Mouse (Mus musculus): ENCODE measurements around the gene Hivep3. TPM values are rescaled to one million over a fixed set of nuclear protein-coding genes. Genes with fewer than 3 reads are reported as not detected.

Hivep3 gene
- total and polyA plus RNA-seq, 3 experiments = 5.1 to 8.2 (median 6.0) TPM

GRCm38 (mm10) chr4:120053026-120054005, 319.7 kb downstream of the Hivep3 start:
- Histone ChIP-seq H3K27me3 (ENCODE audit: control insufficient read depth, insufficient read depth, low read length) (no peaks in the 10 kb centered on the region), H3K36me3 (ENCODE audit: control insufficient read depth, insufficient read depth, low read length) (no peaks in the 10 kb centered on the region), H3K79me2 (replicated peaks; ENCODE audit: control insufficient read depth, insufficient read depth, low read length) (no peaks in the 10 kb centered on the region), H3K4me3 (no peak overlapping the region), H3K27ac (no peak overlapping the region), H3K9ac (ENCODE audit: low read depth, low read length) (no peak overlapping the region), H3K4me1 (ENCODE audit: control insufficient read depth, insufficient read depth, low read length) (peaks cover 2% of the 10 kb centered on the region)
- no peak for TF ChIP-seq CTCF (IDR thresholded peaks at IDR 0.05)
- no peak for TF ChIP-seq EP300 (IDR thresholded peaks at IDR 0.05; ENCODE audit: insufficient read depth, low read depth, low read length)
- TF ChIP-seq POLR2A (IDR thresholded peaks at IDR 0.05; ENCODE audit: insufficient read depth, low read depth, low read length) = no peak
- 82% methylated on average over 11 of the region's 11 CpGs for WGBS
- DNase-seq = no peak
- intact Hi-C loops (cut with DNase I) = no loop called here

DNA sequence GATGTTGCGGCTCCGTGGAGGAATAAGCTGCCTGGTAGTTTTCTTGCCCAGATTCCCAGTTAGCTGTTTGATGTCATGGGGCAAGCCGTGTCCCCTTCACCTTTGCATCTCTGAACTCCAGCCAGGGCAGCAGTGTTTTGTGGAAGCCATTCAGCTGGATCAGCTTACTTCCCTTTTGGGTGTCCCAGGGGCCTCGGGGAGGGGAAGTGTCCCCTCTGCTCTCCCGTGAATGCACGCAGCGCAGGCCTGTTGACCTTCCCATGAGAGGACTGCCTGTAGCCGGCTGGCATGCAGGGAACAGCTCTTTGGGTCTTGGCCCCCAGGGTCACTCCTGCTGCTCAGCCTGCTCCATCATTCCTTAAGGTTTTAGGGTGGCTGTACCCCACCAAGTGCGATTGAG, 320.6 kb downstream of the Hivep3 start:
- DNase-seq = peak in 1 of 2 experiments; percentile 49
- intact Hi-C loops (cut with DNase I) = no loop called here

DNA sequence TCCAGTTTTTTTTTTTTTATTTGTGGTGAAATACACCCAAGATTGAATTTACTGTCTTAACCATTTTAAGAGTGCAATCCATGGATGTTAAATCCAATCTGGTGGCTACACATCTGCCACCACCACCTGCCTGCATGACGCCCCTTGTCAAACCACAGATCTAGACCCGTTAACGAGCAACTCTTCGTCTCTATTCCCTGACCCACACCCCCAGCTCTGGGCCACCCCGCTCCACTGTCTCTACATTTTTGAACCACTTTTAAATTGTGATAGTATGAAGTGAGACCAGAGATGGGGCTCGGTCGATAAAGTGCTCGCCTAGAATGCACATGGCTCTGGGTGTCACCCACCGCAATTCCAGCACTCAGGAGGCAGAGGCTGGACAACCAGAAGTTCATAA, 322.9 kb downstream of the Hivep3 start:
- TF ChIP-seq POLR2A (IDR thresholded peaks at IDR 0.05; ENCODE audit: insufficient read depth, low read depth, low read length) (no peak), EP300 (IDR thresholded peaks at IDR 0.05; ENCODE audit: insufficient read depth, low read depth, low read length) (no peak), CTCF (IDR thresholded peaks at IDR 0.05) (no peak)
- no peaks in the 10 kb centered on the region for H3K36me3 ChIP-seq (ENCODE audit: control insufficient read depth, insufficient read depth, low read length)
- no peaks in the 10 kb centered on the region for H3K27me3 ChIP-seq (ENCODE audit: control insufficient read depth, insufficient read depth, low read length)
- DNase-seq = no peak
- WGBS = 94% methylated on average over 9 of the region's 9 CpGs
- no peak overlapping the region for H3K27ac ChIP-seq
- no peak overlapping the region for H3K9ac ChIP-seq (ENCODE audit: low read depth, low read length)
- peaks cover 2% of the 10 kb centered on the region for H3K4me1 ChIP-seq (ENCODE audit: control insufficient read depth, insufficient read depth, low read length)
- H3K4me3 ChIP-seq = no peak overlapping the region
- intact Hi-C loops (cut with DNase I) = no loop called here
- no peaks in the 10 kb centered on the region for H3K79me2 ChIP-seq (replicated peaks; ENCODE audit: control insufficient read depth, insufficient read depth, low read length)

More for the DNA sequence above, 320.6 kb downstream of the Hivep3 start:
- no peaks in the 10 kb centered on the region for H3K79me2 ChIP-seq (replicated peaks; ENCODE audit: control insufficient read depth, insufficient read depth, low read length)
- TF ChIP-seq POLR2A (IDR thresholded peaks at IDR 0.05; ENCODE audit: insufficient read depth, low read depth, low read length) (no peak), EP300 (IDR thresholded peaks at IDR 0.05; ENCODE audit: insufficient read depth, low read depth, low read length) (no peak), CTCF (IDR thresholded peaks at IDR 0.05) (no peak)
- H3K4me3 ChIP-seq = no peak overlapping the region
- no peak overlapping the region for H3K27ac ChIP-seq
- WGBS = 43% methylated on average over 9 of the region's 9 CpGs
- peaks cover 2% of the 10 kb centered on the region for H3K4me1 ChIP-seq (ENCODE audit: control insufficient read depth, insufficient read depth, low read length)
- H3K9ac ChIP-seq (ENCODE audit: low read depth, low read length) = no peak overlapping the region
- H3K36me3 ChIP-seq (ENCODE audit: control insufficient read depth, insufficient read depth, low read length) = no peaks in the 10 kb centered on the region
- no peaks in the 10 kb centered on the region for H3K27me3 ChIP-seq (ENCODE audit: control insufficient read depth, insufficient read depth, low read length)

DNA sequence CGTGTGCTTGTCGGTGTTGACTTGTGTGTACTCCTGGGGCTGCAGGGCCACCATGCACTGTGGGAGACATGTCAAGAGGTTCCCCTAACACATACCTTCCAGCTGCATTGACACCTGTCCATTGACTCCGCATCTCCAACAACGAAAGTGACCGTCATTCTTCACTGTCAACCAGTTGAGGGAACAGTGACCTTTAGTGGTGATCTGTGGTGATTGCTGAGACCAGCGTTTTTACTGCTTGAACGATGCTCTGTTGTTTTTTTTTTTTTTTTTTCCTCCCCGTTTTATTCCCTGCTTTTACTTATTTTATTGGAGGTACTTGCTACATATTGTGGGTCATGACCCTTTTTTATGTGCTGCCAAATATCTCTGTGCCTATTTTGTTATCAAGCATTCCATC, 323.9 kb downstream of the Hivep3 start:
- 78% methylated on average over 8 of the region's 8 CpGs for WGBS
- Histone ChIP-seq H3K4me3 (no peak overlapping the region), H3K36me3 (ENCODE audit: control insufficient read depth, insufficient read depth, low read length) (no peaks in the 10 kb centered on the region), H3K9ac (ENCODE audit: low read depth, low read length) (no peak overlapping the region), H3K27me3 (ENCODE audit: control insufficient read depth, insufficient read depth, low read length) (no peaks in the 10 kb centered on the region), H3K27ac (no peak overlapping the region), H3K4me1 (ENCODE audit: control insufficient read depth, insufficient read depth, low read length) (peaks cover 2% of the 10 kb centered on the region), H3K79me2 (replicated peaks; ENCODE audit: control insufficient read depth, insufficient read depth, low read length) (no peaks in the 10 kb centered on the region)
- intact Hi-C loops (cut with DNase I) = no loop called here
- no peak for TF ChIP-seq CTCF (IDR thresholded peaks at IDR 0.05)
- no peak for TF ChIP-seq POLR2A (IDR thresholded peaks at IDR 0.05; ENCODE audit: insufficient read depth, low read depth, low read length)
- TF ChIP-seq EP300 (IDR thresholded peaks at IDR 0.05; ENCODE audit: insufficient read depth, low read depth, low read length) = no peak
- no peak for DNase-seq

GRCm38 (mm10) chr4:120058157-120058556, 324.6 kb downstream of the Hivep3 start:
- 89% methylated on average over 3 of the region's 3 CpGs for WGBS
- TF ChIP-seq CTCF (IDR thresholded peaks at IDR 0.05) (no peak), POLR2A (IDR thresholded peaks at IDR 0.05; ENCODE audit: insufficient read depth, low read depth, low read length) (no peak), EP300 (IDR thresholded peaks at IDR 0.05; ENCODE audit: insufficient read depth, low read depth, low read length) (no peak)

GRCm38 (mm10) chr4:120058794-120059193, 325.2 kb downstream of the Hivep3 start:
- no peak overlapping the region for H3K27ac ChIP-seq
- H3K79me2 ChIP-seq (replicated peaks; ENCODE audit: control insufficient read depth, insufficient read depth, low read length) = no peaks in the 10 kb centered on the region
- TF ChIP-seq POLR2A (IDR thresholded peaks at IDR 0.05; ENCODE audit: insufficient read depth, low read depth, low read length) (no peak), EP300 (IDR thresholded peaks at IDR 0.05; ENCODE audit: insufficient read depth, low read depth, low read length) (no peak), CTCF (IDR thresholded peaks at IDR 0.05) (no peak)
- no peaks in the 10 kb centered on the region for H3K27me3 ChIP-seq (ENCODE audit: control insufficient read depth, insufficient read depth, low read length)
- WGBS = 57% methylated on average over 10 of the region's 10 CpGs
- DNase-seq = no peak
- H3K36me3 ChIP-seq (ENCODE audit: control insufficient read depth, insufficient read depth, low read length) = no peaks in the 10 kb centered on the region
- no peak overlapping the region for H3K9ac ChIP-seq (ENCODE audit: low read depth, low read length)
- intact Hi-C loops (cut with DNase I) = no loop called here
- H3K4me3 ChIP-seq = no peak overlapping the region
- no peaks in the 10 kb centered on the region for H3K4me1 ChIP-seq (ENCODE audit: control insufficient read depth, insufficient read depth, low read length)

More at GRCm38 (mm10) chr4:120058157-120058556, 324.6 kb downstream of the Hivep3 start:
- no peak for DNase-seq
- H3K4me1 ChIP-seq (ENCODE audit: control insufficient read depth, insufficient read depth, low read length) = peaks cover 2% of the 10 kb centered on the region
- H3K79me2 ChIP-seq (replicated peaks; ENCODE audit: control insufficient read depth, insufficient read depth, low read length) = no peaks in the 10 kb centered on the region
- no peak overlapping the region for H3K4me3 ChIP-seq
- intact Hi-C loops (cut with DNase I) = no loop called here
- H3K27me3 ChIP-seq (ENCODE audit: control insufficient read depth, insufficient read depth, low read length) = no peaks in the 10 kb centered on the region
- no peak overlapping the region for H3K27ac ChIP-seq
- H3K9ac ChIP-seq (ENCODE audit: low read depth, low read length) = no peak overlapping the region
- no peaks in the 10 kb centered on the region for H3K36me3 ChIP-seq (ENCODE audit: control insufficient read depth, insufficient read depth, low read length)
